Mouse (Mus musculus): ENCODE results near the gene Wipf2. TPM values are rescaled to one million over a fixed set of nuclear protein-coding genes. Genes with fewer than 3 reads are reported as not detected.

Wipf2 gene
- polyA plus RNA-seq, 1 experiment, result 19.2 TPM

DNA sequence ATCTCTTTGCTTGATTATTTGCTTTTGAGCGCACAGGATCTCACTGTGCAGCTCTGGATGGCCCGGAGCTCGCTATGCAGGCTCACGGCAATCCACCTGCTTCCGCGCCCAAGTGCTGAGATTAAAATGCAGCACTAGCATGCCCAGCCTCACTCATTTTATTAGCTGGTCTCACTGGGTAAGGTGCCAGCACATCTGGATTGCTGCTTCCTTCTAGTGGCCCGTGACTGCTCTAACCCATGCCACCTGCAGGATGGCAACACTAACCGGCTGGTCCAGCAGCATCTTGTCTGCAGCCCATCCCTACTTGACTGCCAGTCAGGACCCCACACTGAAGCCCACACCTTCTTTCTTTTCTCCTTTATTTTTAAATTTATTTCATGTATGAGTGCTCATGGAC is 9.3 kb upstream of the Wipf2 start:
- no peak for DNase-seq (ENCODE audit: low spot score)

GRCm38 (mm10) chr11:98854659-98855058 is 8.8 kb upstream of the Wipf2 start:
- DNase-seq (ENCODE audit: low spot score), result no peak

GRCm38 (mm10) chr11:98858759-98859731 is 4.4 kb upstream of the Wipf2 start:
- DNase-seq (ENCODE audit: low spot score), result peak; percentile 63

DNA sequence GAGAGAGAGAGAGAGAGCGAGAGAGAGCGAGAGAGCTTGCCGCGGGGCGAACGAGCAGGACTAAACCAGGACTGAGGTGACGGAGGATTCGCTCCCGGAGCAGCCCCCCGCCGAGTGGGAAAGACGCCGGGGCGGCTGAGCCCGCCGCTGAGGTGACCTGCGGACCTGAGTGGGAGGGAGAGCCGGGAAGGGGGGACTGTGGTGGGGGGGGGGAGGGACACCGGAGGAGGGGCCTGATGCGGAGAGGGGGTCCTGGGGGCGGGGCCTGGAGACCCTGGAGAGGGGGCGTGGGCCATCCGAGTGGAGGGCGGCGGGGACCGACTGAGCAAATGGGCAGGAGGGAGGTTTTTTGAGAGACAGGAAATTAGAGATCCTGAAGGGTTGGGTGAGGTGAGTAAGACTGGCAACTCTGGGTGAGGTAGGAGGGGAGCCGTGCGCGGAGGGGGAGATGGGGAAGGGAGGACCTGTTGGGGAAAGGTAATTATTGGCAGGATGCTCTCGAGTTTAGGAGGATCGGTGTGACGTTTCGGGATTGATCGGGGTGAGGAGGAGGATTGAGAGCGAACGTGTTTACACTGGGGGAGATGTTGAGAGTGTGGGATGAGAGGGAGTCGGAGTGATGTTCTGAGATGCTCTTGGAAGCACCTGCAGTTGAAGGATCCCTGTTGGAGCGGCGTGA is 452 bp downstream of the Wipf2 start:
- peak; percentile 55 for DNase-seq (ENCODE audit: low spot score)

- no peak for DNase-seq (ENCODE audit: low spot score)
Observed at GRCm38 (mm10) chr11:98867293-98867692, 3.9 kb downstream of the Wipf2 start.

DNA sequence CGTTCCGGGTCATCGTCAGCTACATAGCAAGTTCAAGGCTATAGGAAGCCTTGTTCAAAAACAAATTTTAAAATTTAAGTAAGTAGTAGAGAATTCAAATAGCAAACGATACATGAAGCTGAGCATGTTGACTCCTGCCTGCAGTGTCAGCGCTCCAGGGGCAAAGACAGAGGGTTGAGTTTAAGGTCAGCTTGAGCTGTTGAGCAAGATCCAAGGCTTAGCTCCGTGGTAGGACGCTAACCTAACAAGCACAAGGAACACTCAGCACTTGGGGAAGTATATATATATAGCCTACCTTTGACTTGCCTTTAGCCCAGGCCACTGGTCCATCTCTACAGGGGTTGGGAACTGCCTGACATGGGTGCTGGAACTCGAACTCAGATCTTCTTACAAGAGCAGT is 6.5 kb downstream of the Wipf2 start:
- DNase-seq (ENCODE audit: low spot score), result no peak

- no peak for DNase-seq (ENCODE audit: low spot score)
Observed at GRCm38 (mm10) chr11:98870791-98871190, 7.4 kb downstream of the Wipf2 start.

- DNase-seq (ENCODE audit: low spot score), result no peak
Observed at GRCm38 (mm10) chr11:98871416-98871815, 8.0 kb downstream of the Wipf2 start.

GRCm38 (mm10) chr11:98872040-98872439 is 8.6 kb downstream of the Wipf2 start:
- no peak for DNase-seq (ENCODE audit: low spot score)

DNA sequence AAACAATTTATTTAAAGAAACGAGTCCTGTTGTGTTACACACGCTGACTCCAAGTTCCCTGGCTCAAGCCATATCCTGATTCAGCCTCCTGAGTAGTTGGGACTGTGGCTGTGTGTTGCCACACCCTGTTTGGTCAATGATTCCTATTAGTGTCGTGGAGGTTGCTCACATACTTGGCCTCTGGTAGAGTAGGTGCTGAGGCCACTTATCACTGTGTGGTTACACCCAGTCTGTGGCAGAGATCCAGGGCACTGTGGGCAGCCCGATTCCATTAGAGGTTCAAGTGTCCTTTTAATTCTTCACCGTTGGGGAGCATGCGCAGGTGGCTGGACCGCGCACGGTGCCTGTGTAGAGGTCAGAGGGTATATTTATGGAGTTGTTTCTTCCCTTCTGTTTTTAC is 10.5 kb downstream of the Wipf2 start:
- DNase-seq (ENCODE audit: low spot score), result no peak

DNA sequence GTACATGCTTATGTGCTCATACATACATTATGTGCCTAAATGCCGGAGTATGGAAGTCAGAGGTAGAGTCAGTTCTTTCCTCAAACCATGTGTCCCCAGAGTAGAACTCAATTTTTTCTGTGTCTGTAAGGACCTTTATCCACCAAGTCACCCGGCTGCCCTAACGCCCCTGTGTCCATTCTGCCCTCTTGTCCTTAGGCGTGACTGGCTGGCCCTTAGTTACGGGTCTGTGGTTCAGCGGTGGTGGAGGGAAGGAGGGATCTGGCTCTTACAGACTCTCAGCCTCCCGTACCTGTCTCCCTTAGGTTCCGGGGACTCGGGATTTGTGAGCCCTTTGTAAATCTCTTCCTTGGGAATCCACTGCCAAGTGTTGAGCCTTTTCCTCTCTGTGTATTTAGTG is 13.6 kb downstream of the Wipf2 start:
- no peak for DNase-seq (ENCODE audit: low spot score)

- DNase-seq (ENCODE audit: low spot score), result no peak
Observed at GRCm38 (mm10) chr11:98887703-98888102, 24.3 kb downstream of the Wipf2 start.

DNA sequence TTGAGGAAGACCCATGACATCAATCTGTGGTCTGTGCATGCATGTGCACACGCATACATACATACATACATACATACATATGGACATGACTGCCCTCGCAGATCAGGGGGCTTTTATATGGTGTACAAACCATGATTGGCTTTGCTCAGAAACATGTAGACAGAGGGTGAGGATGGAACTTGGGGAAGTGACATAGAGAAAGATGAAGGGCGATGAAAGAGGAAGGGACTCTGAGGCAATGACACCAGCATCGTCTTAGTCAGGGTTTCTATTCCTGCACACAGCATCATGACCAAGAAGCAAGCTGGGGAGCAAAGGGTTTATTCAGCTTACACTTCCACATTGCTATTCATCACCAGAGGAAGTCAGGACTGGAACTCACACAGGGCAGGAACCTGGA is 25.6 kb downstream of the Wipf2 start:
- no peak for DNase-seq (ENCODE audit: low spot score)

GRCm38 (mm10) chr11:98889977-98890376 is 26.5 kb downstream of the Wipf2 start:
- no peak for DNase-seq (ENCODE audit: low spot score)

GRCm38 (mm10) chr11:98892426-98892825 is 29.0 kb downstream of the Wipf2 start:
- no peak for DNase-seq (ENCODE audit: low spot score)

- no peak for DNase-seq (ENCODE audit: low spot score)
Observed at GRCm38 (mm10) chr11:98900529-98901125, 37.2 kb downstream of the Wipf2 start.

GRCm38 (mm10) chr11:98902621-98903245 is 39.3 kb downstream of the Wipf2 start:
- DNase-seq (ENCODE audit: low spot score), result no peak

DNA sequence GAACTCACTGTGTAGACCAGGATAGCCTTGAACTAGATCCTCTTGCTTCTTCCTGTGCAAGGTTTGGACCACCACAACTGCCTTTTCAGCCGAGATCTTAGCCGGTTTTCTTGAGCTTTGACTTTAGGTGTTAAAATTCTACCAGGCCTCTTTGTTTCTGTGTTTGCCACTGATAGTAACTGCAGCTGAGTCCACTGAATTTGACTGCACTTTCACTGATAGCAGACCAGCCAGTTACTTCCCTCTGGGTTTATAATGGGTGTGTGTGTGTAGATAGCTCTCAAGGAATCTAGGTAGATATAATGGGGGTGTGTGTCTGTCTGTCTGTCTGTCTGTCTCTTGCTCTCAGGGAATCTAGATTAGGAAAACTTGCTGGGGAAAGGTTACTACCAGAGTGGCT is 41.1 kb downstream of the Wipf2 start:
- DNase-seq (ENCODE audit: low spot score), result no peak

DNA sequence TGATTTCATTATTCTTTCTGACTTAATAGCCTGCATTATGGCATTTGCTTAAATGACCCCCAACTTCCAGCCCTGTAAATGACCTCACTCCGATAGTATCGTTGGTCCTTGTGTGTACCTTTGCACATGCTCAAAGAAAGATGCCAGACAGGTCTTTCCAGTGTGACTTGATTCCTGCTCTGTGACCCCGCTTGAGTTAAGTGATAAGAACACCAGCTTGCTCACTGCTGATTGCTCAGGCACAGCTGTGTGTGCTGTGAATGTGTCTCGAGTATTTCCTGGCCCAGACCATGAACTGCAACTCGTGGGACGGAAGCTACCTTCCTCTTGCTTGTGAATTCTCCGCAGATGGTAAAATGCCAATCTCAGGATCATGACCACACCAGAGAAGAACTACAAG is 41.6 kb downstream of the Wipf2 start:
- DNase-seq (ENCODE audit: low spot score), result no peak

DNA sequence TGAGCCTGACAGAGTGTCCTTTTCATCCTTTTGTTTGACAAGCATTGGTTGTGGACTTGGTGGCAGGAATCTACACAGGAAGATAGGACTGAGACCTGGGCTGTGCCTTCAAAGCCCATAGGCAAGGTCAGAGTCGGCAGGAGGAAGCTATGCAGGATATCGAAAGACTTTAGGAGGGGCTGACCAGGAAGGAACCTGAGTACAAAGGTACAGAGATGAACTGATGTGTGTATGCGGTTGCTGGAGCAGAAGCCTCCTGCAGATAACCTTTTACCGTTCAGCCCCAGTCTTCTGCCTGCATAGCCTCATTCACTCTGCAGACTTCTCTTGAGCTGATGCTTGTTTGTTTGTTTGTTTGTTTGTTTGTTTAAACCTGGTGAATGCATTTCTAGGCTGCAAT is 42.1 kb downstream of the Wipf2 start:
- no peak for DNase-seq (ENCODE audit: low spot score)

- no peak for DNase-seq (ENCODE audit: low spot score)
Observed at GRCm38 (mm10) chr11:98907063-98907436, 43.6 kb downstream of the Wipf2 start.
